Mouse (Mus musculus) T-cell, adult 2 months (primary cell): ENCODE measurements around the gene Trpc5.

Experiments used
- DNase-seq: peaks from one replicate; pipeline ENCODE4 v3.0.0; 2022; ENCODE audit warnings: low spot score

The Trpc5 gene

DNA sequence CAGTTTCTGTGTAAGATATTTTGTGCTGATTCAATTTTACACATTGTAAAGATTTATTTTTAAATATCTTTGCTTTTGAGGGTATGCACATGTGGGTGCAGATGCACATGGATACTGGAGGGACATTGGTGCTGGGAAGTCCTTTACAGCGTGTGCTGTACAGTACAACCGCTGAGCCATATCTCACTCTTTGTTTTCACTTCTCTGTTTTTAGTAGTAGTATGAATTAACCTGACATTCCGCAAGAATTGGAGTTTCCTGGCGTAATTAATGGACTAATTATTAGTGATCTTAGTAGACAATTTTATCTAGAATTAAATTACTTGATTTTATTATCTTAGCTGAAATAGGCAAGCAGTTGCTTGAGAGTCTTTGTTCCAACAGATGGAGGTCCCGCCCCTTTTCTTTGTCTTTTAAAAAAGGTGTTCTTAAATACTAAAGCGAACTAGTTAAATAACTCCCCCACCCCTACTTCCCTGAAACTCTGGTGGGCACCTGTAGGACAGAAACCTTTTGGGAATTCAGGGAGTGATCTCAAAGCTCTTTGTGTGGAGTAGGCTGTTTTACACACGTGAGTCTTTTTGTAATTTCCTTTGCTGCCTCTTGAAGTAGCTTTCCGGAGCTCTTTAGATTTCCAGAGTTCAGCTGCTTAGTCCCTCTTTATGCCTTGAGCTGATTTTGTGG, 352.5 kb downstream of the Trpc5 start:
- DNase-seq, result no peak
